Mouse (Mus musculus): Measurements from ENCODE around the gene Slit3.

Slit3 gene

DNA sequence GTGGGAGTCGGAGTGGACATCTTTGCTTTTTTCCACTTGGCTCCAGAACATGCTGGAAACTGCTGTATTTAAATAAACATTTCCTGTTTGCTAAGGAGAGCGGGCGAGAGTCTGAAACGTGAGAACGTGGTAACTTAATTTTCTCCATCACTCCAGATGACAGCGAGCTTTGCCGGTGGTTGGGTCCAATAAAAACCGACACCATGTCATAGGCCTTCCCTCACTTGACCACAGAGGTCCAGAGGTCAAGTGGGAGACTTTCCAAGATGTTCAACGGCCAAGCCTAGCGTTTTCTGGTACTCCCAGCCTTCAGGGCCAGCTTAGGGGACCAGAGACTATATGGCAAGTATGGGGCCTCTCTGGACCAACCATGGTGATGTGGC is 4.1 kb downstream of the Slit3 start:
- DNase-seq, result no peak

DNA sequence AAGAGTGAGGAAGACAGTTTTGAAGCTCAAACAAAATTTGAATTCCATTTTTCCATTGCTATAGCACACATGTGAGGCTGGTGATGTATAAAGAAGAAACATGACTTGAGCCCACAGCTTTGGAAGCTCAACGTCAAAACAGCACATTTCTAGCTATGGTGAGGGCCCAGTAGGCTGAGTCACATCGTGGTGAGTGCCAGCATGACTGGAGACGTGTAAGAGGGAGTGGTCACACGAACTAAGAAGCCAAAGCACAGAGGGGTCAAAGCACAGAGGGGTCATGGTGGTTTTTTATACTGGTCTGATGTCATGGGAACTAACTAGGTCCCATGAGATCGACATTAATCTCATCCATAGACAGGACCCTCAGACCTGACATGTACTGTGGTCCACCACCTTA is 10.7 kb downstream of the Slit3 start:
- no peak for DNase-seq

DNA sequence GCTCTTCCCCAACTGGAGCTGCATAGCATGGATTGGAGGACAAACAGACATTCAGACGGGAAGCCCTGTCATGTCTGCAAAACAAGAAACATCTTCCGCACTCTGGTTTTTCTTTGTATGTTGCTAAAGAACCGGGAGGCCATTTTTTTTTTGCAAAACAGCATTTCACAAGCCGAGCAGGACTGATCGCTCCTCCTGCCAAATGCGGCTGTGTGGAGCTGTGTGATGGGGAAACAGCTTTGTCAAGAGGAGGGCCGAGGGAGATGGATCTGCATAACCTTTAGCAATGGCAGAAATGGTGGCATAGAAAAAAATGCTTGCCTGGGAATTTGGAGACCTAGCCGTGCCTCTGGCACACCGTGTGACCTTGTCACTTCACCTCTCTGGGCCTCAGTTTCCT is 15.6 kb downstream of the Slit3 start:
- DNase-seq, result no peak

DNA sequence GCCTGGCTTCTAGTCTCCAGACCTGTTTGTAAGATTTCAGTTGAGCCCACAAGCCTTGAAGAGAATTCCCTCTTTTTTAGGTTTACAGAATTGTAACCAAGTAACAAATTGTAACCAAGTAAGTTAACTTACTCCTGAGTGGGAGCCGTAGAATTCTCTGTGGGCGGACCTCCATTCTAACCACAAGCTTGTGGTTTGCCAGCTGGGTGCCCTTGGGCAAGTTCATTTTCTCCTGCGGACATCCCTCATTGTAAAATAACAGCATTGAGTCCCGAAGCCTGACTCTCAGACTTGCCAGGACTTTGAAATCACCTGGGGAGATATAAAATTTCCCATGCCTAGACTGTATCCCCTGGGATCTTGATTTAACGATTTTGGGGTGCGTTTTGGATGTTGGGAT is 19.1 kb downstream of the Slit3 start:
- DNase-seq, result no peak

DNA sequence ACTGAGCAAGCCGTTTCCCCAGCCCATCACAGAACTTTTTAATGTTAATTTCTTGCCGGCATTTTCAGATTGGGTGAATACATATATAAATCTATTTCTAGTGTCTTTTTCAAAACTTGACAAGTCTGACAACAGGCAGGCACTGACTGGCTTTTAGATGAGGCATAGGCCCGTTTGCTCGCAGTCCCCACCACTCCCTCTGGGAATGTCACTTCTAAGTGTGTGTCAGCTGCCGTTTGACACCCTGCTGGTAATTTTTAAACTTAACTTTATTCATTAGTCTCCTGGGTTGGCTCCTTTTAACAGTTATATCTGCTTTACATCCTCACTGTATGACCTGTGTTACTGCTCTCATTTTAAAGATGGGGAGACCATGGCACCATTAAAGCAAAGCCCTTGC is 21.2 kb downstream of the Slit3 start:
- DNase-seq, result no peak

DNA sequence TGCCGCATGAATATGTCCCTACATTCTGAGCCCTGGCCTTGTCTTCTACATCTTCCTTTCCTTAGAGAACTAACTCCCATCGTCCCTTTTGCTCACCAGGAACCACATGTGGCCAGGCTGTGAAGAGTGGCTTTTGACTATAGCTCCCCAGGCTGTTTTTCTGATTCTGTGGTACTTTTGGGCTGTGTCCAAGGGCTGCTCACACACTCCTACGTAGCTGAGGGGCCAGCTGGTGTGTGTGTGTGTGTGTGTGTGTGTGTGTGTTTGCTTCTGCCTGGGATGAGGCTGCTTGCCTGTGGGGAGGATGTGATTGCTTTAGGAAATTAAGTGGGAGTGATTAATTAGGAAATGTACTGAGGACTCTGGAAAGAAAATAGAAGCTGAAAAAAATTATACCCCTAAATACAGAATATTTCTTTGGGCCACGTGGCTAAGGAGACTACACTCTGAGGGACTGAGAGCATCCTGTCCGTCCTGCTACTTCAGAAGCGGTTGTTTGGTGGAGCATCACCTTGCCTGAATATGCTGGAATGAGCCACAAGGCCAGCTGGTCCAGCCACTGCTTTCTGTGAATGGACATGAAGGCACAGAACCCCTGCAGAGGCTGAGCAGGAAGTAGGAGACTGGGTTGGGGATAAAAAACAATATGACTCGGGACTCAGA is 21.8 kb downstream of the Slit3 start:
- DNase-seq, result peak; percentile 35

DNA sequence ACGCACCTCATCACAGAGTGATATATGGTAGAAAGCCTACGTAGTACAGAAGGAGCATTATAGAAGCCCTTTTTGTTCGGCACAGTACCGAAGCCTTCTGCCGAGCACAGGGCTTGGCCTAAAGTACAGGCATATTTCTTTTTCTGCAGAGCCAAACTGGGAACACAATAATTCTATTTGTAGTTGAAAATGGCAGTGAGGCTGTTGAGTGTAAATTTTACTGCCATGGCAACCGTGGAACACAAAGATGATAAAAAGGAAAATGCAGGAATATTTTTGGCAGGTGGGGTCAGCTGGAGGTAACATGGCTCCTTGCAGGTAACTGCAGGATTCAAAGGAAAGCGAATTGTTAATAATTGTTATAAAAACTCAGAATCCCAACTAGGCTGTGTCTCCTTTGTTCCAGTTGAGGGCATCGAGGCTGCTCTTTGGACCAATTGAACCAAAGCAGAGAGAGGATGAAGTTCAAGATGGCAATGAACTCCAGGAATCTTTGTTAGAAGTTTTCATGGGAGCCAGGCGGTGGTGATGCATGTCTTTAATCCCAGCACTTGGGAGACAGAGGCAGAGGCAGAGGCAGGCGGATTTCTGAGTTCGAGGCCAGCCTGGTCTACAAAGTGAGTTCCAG is 26.9 kb downstream of the Slit3 start:
- no peak for DNase-seq

DNA sequence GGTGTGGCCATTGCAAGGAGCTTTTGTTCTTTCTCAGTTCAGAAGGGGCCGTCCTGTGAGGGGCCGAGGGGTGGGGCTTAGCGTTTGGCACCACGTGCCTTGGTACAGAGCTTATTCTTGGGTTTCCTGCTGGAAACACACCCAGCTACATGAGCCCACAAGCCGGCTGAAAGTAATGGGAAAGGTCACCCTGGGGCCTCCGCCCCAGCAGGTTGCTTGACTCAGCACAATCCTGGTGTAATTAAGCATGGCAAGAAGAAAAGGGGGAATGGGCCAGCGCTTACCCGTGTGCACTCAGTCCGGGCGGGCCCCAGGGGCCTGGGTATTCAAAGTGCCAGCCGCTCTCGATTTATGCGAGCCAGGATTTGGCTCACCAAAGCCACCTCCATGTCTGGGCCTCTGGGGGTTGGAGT is 30.5 kb downstream of the Slit3 start:
- DNase-seq, result no peak

DNA sequence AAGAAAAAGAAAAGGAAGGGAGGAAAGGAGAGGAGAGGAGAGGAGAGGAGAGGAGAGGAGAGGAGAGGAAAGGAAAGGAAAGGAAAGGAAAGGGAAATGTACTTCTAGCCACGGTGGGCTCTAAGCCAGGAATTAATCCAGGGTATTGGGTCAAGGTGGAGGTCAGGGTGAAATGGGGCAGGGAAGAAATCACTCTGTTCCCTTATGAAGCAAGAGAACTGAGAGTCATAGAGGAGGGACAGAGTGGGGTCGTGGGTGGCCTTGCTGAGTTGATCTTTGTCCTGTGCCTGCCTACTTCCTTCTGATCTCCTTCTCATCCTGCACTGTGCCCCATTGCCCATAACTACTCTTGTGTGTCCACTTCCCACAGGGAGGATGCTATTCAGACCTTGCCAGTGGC is 31.9 kb downstream of the Slit3 start:
- DNase-seq, result no peak

DNA sequence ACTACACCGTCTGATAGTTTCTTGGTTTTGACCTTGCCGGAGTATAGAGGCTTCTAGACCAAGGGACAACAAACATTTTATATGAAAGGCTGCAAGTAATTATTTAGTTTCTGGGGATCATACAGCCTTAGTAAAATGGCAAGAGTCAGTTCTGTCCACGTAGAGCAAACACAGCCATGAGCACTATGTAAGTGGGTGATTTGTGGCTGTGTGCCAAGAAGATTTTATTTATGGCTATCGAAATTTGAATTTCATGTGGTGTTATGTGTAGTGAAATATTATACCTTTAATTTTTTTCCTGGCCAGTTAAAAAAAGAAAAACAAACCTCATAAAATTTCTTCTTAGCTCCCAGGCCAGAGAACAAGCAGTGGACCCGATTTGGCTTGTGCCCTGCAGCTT is 33.4 kb downstream of the Slit3 start:
- no peak for DNase-seq

DNA sequence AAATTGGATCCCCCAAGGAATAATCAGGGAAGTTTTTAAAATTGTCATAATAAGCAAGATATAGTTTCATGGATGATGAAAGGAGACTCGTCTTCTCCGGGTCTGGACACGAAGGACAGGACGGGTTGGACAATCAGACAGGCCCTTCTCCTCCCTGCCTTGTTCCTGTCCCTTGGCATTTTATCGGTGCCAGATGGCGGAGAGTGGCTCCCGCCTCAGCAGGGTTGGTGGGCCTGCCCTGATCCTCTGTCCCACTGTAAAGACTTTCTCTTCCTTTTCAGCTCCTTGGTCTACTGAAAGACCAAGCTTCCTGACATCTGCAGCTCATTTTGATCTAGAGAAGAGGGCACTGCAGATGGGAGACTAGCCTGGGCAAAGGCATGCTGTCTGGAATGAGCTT is 34.3 kb downstream of the Slit3 start:
- DNase-seq, result peak; percentile 45

DNA sequence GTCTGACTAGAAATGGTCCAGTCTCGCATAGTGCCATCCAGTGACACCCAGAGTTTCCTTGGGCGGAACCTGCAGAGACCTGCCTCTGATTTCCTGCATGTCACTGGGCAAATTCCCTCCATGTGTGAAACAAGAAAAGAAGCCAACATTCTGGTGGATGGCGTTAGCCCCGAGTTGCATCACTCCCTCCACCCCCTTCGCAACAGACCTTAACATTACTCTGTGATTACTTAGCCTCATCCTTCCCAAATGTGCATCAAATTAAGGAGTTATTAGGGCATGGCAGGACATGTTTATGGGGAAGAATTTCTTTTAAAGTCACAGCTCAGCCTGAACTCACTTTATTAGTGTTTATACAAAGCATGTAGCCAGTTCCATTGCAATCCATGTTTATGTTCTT is 35.7 kb downstream of the Slit3 start:
- DNase-seq, result no peak

DNA sequence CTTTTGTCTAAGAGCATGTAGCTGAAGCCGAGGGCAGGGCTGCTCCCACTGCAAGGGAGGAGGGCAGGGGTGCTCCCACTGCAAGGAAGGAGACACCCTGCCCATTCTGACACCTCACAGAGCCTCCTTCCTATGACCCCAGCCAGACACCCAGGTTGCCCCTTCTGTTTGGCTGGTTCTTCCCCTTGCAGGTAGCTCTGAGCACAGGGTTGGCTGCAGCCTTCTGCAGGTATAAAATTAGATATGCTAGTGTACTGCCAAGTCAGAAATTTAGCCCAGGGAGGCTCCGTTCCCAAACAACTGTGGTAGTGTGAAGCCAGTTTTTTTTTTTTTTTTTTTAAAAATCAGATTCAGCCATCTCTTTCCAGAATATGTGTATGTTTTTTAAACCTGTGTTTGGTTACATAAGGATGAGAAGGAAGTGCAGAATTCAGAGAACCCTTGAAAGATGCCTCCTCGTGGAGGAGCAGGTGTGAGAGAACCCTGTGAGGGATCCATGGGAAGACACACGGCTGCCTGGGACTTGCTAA is 39.7 kb downstream of the Slit3 start:
- peak; percentile 38 for DNase-seq

DNA sequence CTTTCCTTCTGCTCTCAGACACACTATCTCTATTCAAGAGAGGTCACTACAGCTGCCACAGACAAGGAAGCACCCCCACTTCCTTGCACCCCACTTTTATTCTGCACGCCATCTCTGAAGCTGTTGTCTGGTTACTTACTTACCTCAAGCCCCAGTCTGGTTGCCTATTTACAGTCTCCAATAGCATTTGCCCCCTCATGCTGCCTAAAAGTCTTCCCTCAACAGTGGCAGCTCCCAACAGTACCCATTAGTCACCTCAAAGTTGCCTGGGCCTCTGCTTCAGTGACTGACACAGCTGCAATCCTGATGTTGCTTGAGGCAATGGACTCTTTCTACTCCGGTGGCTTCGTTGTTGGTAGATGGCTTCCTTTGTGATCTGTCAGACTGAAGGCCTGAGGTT is 42.4 kb downstream of the Slit3 start:
- no peak for DNase-seq

DNA sequence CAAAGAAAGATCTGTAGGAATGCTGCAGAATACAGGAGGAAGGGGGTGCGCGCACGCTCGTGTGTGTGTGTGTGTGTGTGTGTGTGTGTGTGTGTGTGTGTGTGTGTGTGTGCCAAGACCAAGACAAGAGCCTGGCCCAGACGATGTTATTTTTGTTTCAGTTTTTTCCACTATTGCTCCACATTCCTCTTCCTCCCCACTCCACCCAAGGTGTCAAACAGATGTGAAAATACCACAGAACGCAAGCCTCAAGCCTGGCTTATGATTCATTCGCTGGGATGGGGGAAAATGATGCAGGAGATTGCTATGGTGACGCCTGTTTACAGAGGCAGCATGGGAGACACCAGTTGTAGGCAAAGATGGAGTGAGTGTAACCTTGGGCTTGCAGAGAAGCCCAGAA is 46.2 kb downstream of the Slit3 start:
- no peak for DNase-seq

DNA sequence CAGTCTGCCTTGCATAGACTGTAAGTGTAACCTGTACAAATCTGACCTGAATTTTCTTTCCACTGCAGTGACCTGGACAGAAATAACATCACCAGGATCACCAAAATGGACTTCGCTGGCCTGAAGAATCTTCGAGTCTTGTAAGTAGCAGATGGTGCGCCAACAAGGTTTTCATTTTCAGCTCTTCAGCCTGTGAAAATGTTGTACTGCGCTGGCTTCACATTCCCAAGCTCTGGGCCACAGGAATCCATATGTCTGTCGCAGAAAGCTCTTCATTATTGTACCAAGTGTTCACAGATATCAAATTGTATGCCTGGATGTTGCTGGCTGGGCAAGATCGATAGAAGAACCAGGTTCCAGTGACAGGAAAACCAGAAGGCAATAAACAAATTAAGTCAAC is 50.5 kb downstream of the Slit3 start:
- no peak for DNase-seq

DNA sequence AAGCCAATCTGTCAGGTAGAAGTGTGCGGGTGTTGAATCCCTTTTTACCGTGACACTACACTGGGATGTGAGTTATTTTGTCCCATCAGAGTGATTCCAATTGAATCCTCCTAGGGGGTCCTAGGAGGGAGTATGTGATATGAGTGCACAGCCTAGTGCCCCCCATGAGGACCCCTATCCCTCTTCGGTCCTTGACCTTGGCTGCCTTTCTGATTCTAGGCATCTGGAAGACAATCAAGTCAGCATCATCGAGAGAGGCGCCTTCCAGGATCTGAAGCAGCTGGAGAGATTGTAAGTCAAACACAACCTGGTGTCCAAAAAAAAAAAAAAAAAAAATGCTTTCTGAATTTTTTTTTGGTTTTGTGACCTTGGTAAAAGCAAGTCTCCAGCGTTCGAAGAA is 56.5 kb downstream of the Slit3 start:
- DNase-seq, result no peak

DNA sequence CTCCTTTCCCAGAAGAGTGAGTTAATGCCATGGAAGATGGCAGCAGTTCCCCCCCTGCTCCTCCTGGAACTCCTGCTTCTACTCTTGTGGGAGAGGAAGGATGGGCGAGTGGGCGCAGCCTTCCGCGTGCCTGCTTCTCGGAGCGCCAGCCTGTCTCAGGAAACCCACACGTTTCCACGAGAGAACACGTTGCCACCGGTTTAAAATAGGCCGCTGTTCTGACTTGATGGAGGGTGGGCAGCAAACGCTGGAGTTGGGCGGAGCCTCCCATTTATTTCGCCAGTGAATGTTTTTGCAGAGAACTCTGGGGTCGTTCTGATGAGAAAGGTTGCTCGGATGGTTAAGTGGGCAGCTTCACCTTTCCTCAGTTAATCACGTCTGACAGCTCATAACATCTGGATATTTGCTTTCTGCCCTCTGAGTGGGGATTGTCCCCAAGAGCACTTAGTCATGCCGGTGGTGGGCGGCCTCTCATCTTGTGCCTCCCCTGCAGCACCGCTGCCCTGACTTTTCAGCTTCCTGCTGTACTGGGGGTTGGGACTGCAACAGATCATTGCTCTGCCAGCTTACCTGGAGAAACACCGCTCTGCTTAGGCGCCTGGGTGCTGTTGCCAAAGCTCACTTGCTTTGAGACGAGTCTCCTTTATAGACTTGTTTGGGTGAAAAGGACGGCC is 57.3 kb downstream of the Slit3 start:
- no peak for DNase-seq

DNA sequence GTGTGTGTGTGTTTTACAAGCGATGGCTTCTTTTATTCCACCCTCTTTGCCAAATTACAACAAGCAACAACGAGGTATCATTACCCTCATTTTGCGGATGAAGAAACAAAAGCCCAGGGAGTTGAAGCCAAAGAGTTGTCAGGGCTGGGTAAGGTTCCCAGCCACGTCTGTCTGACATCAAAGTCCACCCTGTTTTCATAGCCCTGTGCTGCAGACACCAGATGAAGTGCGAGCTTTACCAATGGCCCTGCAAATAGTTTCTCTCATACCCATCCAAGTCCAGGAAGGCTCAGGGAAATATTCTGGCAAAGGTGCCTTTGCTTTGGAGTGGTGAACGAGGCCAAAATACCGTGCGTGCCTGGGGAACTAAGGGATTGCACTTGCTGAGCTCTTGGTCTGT is 58.3 kb downstream of the Slit3 start:
- DNase-seq, result no peak

DNA sequence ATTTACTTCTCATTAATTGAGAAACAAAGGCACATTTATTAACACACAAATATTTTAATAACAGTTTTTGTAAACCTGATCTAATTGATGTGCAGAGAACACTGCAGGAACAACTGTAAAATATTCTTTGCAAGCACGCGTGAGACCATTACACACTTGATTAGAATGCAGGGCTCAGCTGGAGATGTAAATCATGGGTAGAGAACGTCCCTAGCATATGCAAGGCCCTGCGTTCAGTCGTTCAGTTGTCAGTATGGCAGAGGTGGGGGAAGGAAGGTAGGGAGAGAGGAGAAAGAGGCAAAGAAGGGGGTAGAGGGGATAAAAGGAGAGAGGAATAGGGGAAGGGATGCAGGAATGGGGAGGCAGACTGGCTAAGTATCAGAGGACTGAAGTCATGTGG is 61.9 kb downstream of the Slit3 start:
- no peak for DNase-seq

DNA sequence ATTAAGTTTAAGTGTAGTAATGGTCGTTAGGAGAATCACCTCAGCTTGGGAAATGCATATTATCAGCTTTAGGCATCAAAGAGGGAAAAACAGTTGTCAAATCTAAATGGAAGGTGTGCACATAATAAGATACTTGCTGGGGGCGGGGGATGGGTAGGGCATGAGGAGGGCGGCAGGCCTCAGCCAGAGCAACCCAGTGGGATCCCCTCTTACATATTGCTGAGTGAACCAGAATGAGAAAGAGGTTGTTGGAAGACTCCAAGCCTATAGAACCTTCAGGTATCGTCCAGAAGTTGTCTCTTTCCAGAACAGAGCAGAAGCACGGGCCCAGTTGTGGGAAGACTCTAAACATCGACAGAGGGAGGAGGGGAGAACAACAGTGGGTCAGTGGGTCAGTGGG is 73.8 kb downstream of the Slit3 start:
- DNase-seq, result no peak

DNA sequence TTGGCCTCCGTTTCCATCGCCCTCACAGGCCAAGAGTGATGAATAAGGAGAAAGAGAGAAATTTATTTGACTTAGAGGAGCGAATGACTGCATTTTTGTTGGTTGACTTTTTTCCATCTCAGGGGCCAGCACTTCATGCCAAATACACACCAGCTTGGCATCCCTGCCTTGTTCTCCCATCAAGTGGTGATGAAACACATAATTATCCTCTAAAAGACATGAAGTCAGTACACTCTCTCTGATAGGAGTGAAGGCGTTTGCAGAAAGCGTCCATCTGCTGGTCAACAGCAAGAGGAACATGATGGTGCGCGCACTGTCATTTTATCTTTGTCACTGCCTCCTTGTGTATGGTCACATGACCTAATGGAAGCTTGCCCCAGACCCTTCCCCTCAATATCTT is 75.8 kb downstream of the Slit3 start:
- no peak for DNase-seq

DNA sequence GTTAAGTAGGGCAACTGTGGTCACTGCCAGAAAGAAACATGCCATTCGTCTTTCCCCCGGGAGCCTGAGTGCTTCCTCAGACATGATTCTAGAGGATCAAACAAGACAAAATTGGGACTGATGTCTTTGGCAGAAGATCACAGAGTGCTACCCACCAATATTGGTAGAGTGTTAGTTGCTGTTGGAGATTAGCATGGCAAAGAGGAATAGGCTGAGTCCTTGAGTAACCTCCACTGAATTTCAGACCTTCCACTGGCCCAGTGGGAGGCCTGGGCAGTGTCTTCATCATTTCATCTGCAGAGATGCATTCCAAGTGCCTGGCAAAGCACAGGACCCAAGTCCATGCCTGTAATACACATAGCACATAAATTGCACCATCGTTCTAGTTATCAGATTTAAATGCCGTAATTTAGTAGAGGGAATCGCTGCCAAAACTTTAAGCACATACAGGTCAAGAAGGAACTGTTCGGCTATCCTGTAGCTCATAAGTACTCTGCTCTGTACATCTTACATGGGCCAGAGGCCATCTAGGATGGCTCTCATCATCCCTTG is 77.6 kb downstream of the Slit3 start:
- DNase-seq, result no peak

DNA sequence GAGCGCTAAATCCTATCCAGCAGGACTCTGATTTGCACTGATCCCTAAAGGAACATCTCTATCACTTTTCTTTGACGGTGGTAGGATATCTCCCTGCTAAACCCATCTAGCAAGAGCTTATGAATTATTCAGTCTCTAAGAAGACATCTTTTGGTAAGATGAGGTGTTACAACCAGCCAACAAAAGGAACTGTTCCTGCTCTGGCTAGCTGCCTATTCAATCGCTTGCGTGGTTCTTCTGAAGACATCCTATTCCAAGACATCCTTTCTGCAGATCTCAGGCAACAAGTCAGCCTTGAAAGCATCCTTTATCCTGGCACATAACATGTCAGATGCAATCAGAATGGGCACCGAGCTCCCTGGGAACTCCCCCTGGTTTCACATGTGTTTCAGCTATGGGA is 81.3 kb downstream of the Slit3 start:
- DNase-seq, result no peak

All from cerebellum, adult 8-10 months (tissue).